In the genomic region with DNA sequence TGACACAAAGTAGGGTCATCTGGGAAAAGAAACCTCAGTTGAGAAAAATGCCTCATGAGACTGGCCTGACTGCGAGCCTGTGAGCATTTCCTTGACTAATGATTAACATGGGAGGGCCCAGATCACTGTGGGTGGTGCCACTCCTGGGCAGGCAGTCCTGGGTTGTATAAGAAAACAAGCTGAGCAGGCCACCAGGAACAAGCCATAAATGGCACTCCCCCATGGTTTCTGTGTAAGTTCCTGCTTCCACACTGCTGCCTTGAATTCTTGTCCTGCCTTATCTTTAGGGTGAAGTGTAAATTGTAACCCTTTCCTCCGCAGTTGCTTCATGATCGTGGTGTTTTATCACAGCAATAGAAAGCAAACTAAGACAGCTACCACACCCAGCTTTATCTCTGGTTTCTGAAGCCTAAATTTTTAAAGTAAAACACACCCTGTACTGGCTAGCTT, we compare ENCODE assay signal across 10 mouse cellular contexts. TPM values are rescaled to one million over a fixed set of nuclear protein-coding genes. Genes with fewer than 3 reads are reported as not detected.
DNase-seq lines count a peak whose midpoint lies in the region; ATAC-seq and TF ChIP-seq lines count a peak whose summit lies in the region.
"Had no signal": no experiment of that assay in that cellular context is flagged by ENCODE, and none has a peak within 500 bp of the region (broad histone marks: within the 10 kb centered on the region; RNA-seq: fewer than 3 reads in every experiment).

No protein-coding gene starts in this region.

- peak overlapping the region; percentile 41 to 59 for H3K4me3 ChIP-seq in MEL (ENCODE audit: control insufficient read depth in 1 of 2, insufficient read depth in 1 of 2, low read depth in 2 of 2, low read length in 2 of 2)
- H3K4me3 ChIP-seq in bone marrow, adult 2 months (replicated peaks; ENCODE audit: control insufficient read depth, low read depth, low read length), result no peak overlapping the region
- no peak overlapping the region for H3K4me3 ChIP-seq in neural tube, embryonic 15.5 days (replicated peaks)
- H3K4me3 ChIP-seq: limb, embryonic 13.5 days had no signal

- peak; percentile 97 for DNase-seq in MEL (ENCODE audit: low read depth, low spot score)
- peak; percentile 76 for DNase-seq in kidney, postnatal 10 days
- peak; percentile 89 for DNase-seq in lung, postnatal 36 days
- DNase-seq in right cerebral cortex, postnatal 10 days (ENCODE audit: low spot score in 2 of 2), result no peak
- DNase-seq in embryo, embryonic 9.5 days (ENCODE audit: extremely low spot score), result no peak
- DNase-seq in adrenal gland, adult 18-20 months (ENCODE audit: low spot score in 2 of 2), result no peak

- no peaks in the 10 kb centered on the region for H3K9me3 ChIP-seq in MEL (replicated peaks; ENCODE audit: insufficient read depth, low read length)
- H3K9me3 ChIP-seq in neural tube, embryonic 15.5 days (replicated peaks), result no peaks in the 10 kb centered on the region
- H3K9me3 ChIP-seq: limb, embryonic 13.5 days had no signal

- TF ChIP-seq EP300 in MEL (IDR thresholded peaks at IDR 0.05; ENCODE audit: low read depth in 1 of 2, low read length in 2 of 2), result peak; percentile 90 to 95

- H3K4me2 ChIP-seq in neural tube, embryonic 15.5 days, result no peak overlapping the region
- H3K4me2 ChIP-seq: limb, embryonic 13.5 days had no signal

- H3K9ac ChIP-seq in MEL (ENCODE audit: control insufficient read depth, low read depth, low read length, poor library complexity, severe bottlenecking), result peak overlapping the region; percentile 76
- H3K9ac ChIP-seq in neural tube, embryonic 15.5 days (replicated peaks), result no peak overlapping the region
- H3K9ac ChIP-seq: limb, embryonic 13.5 days had no signal

- no peak for TF ChIP-seq CTCF in MEL (IDR thresholded peaks at IDR 0.05 in 2 of 3, conservative IDR thresholded peaks at IDR 0.05 in 1 of 3; ENCODE audit: control insufficient read depth in 1 of 3, insufficient read depth in 1 of 3, low read depth in 2 of 3, low read length in 3 of 3, poor library complexity in 1 of 3, severe bottlenecking in 1 of 3)
- no peak for TF ChIP-seq CTCF in bone marrow, adult 2 months (IDR thresholded peaks at IDR 0.05; ENCODE audit: control insufficient read depth, insufficient read depth, low read length)

- H3K27ac ChIP-seq in MEL (ENCODE audit: control insufficient read depth, low read depth, low read length), result peak overlapping the region; percentile 98
- peak overlapping the region; percentile 78 for H3K27ac ChIP-seq in bone marrow, adult 2 months (ENCODE audit: control insufficient read depth, insufficient read depth, low read depth, low read length, poor library complexity)
- H3K27ac ChIP-seq in neural tube, embryonic 15.5 days (replicated peaks), result no peak overlapping the region
- H3K27ac ChIP-seq: limb, embryonic 13.5 days had no signal

- TF ChIP-seq POLR2A in MEL (IDR thresholded peaks at IDR 0.05; ENCODE audit: control insufficient read depth in 1 of 2, insufficient read depth in 1 of 2, low read depth in 1 of 2, low read length in 2 of 2, poor library complexity in 1 of 2), result peak; percentile 49 to 86; a peak in 3 of 4 replicates
- no peak for TF ChIP-seq POLR2A in bone marrow, adult 2 months (IDR thresholded peaks at IDR 0.05; ENCODE audit: borderline replicate concordance, control insufficient read depth, low read depth, low read length)

- no peak for TF ChIP-seq RAD21 in MEL (IDR thresholded peaks at IDR 0.05; ENCODE audit: low read depth, low read length)

- H3K4me1 ChIP-seq in MEL (ENCODE audit: control insufficient read depth in 1 of 2, insufficient read depth in 2 of 2, low read length in 2 of 2), result peaks cover 34 to 43% of the 10 kb centered on the region in 2 experiments
- no peaks in the 10 kb centered on the region; the same call in 1 of the 2 replicates for H3K4me1 ChIP-seq in bone marrow, adult 2 months (ENCODE audit: control insufficient read depth, insufficient read depth, low read length)
- peaks cover 3% of the 10 kb centered on the region for H3K4me1 ChIP-seq in neural tube, embryonic 15.5 days
- H3K4me1 ChIP-seq: limb, embryonic 13.5 days had no signal

- WGBS in bone marrow, adult 2 months, result 42% methylated on average over 3 of the region's 3 CpGs
- 11% methylated on average over 3 of the region's 3 CpGs for WGBS in neural tube, embryonic 15.5 days

- H3K36me3 ChIP-seq in MEL (ENCODE audit: control insufficient read depth in 1 of 2, insufficient read depth in 2 of 2, low read length in 2 of 2), result peaks cover 0 to 52% of the 10 kb centered on the region in 2 experiments; a peak in 2 of 4 replicates
- H3K36me3 ChIP-seq in neural tube, embryonic 15.5 days, result no peaks in the 10 kb centered on the region
- H3K36me3 ChIP-seq: limb, embryonic 13.5 days had no signal

- no peaks in the 10 kb centered on the region for H3K27me3 ChIP-seq in MEL (ENCODE audit: control insufficient read depth in 1 of 2, insufficient read depth in 2 of 2, low read length in 2 of 2)
- H3K27me3 ChIP-seq in neural tube, embryonic 15.5 days (replicated peaks), result no peaks in the 10 kb centered on the region

- H3K79me2 ChIP-seq in MEL (ENCODE audit: control insufficient read depth, insufficient read depth, low read length, poor library complexity), result peaks cover 5% of the 10 kb centered on the region

- ATAC-seq in neural tube, embryonic 15.5 days (ENCODE audit: low FRiP score), result no peak

TF ChIP-seq in MEL, 35 proteins besides CTCF, POLR2A, EP300 and RAD21 (continues in another document):
- TF ChIP-seq BHLHE40 (IDR thresholded peaks at IDR 0.05; ENCODE audit: borderline replicate concordance, low read depth, low read length), result no peak
- peak; percentile 37; the same call in 1 of the 2 replicates for TF ChIP-seq MAFK (IDR thresholded peaks at IDR 0.05; ENCODE audit: borderline replicate concordance, low read depth, low read length)
- no peak for TF ChIP-seq UBTF (IDR thresholded peaks at IDR 0.05; ENCODE audit: borderline replicate concordance, insufficient read depth, low read depth, low read length)
- peak; percentile 95 for TF ChIP-seq ETS1 (IDR thresholded peaks at IDR 0.05; ENCODE audit: low read depth, low read length)
- peak; percentile 94 for TF ChIP-seq MYC (IDR thresholded peaks at IDR 0.05; ENCODE audit: low read depth, low read length)
- TF ChIP-seq CHD1 (IDR thresholded peaks at IDR 0.05; ENCODE audit: low read depth, low read length), result peak; percentile 93
- TF ChIP-seq TAL1 (IDR thresholded peaks at IDR 0.05; ENCODE audit: low read length), result no peak
- no peak for TF ChIP-seq CHD2 (IDR thresholded peaks at IDR 0.05; ENCODE audit: low read length)
- TF ChIP-seq TCF12 (IDR thresholded peaks at IDR 0.05; ENCODE audit: low read depth, low read length), result peak; percentile 89
- peak; percentile 67; the same call in 1 of the 2 replicates for TF ChIP-seq ZMIZ1 (IDR thresholded peaks at IDR 0.05; ENCODE audit: low read depth, low read length)
- TF ChIP-seq NELFE (IDR thresholded peaks at IDR 0.05; ENCODE audit: low read depth, low read length), result peak; percentile 81
- TF ChIP-seq GABPA (IDR thresholded peaks at IDR 0.05; ENCODE audit: low read depth, low read length), result no peak
- peak; percentile 78 for TF ChIP-seq MAX (IDR thresholded peaks at IDR 0.05; ENCODE audit: low read length)
- no peak for TF ChIP-seq POLR2AphosphoS5 (IDR thresholded peaks at IDR 0.05; ENCODE audit: borderline replicate concordance, low read depth, low read length)
- no peak for TF ChIP-seq KAT2A (conservative IDR thresholded peaks at IDR 0.05; ENCODE audit: low read depth, low read length)
- 0 out of 2 replicates have a peak, but pooled peaks have one; percentile 18 for TF ChIP-seq USF1 (IDR thresholded peaks at IDR 0.05; ENCODE audit: low read depth, low read length)
- no peak for TF ChIP-seq POLR2AphosphoS2 (IDR thresholded peaks at IDR 0.05; ENCODE audit: low read length)
- TF ChIP-seq ELF1 (IDR thresholded peaks at IDR 0.05; ENCODE audit: low read depth, low read length), result peak; percentile 72
- TF ChIP-seq ZNF384 (IDR thresholded peaks at IDR 0.05; ENCODE audit: low read depth, low read length), result no peak
- no peak for TF ChIP-seq USF2 (IDR thresholded peaks at IDR 0.05; ENCODE audit: borderline replicate concordance in 1 of 2, insufficient read depth in 1 of 2, low read depth in 1 of 2, low read length in 2 of 2)
- no peak for TF ChIP-seq MEF2A (IDR thresholded peaks at IDR 0.05; ENCODE audit: extremely low read depth, insufficient replicate concordance, low read depth, low read length, poor library complexity, severe bottlenecking)
- TF ChIP-seq MAZ (IDR thresholded peaks at IDR 0.05; ENCODE audit: low read depth, low read length), result peak; percentile 90
- TF ChIP-seq GATA1 (IDR thresholded peaks at IDR 0.05; ENCODE audit: low read depth, low read length), result peak; percentile 99
- no peak for TF ChIP-seq NRF1 (IDR thresholded peaks at IDR 0.05; ENCODE audit: insufficient read depth, low read depth, low read length, poor library complexity, severe bottlenecking)
- peak; percentile 66; the same call in 1 of the 2 replicates for TF ChIP-seq JUND (IDR thresholded peaks at IDR 0.05; ENCODE audit: low read depth, low read length)
- peak; percentile 84 for TF ChIP-seq RCOR1 (IDR thresholded peaks at IDR 0.05; ENCODE audit: low read depth, low read length)
- TF ChIP-seq ZC3H11A (IDR thresholded peaks at IDR 0.05; ENCODE audit: low read depth, low read length), result no peak
- TF ChIP-seq HCFC1 (IDR thresholded peaks at IDR 0.05; ENCODE audit: low read depth, low read length), result peak; percentile 78
- peak; percentile 100 for TF ChIP-seq SIN3A (IDR thresholded peaks at IDR 0.05; ENCODE audit: low read length)

RNA-seq across cellular contexts. Expression of gene Myo1d, which starts 4.5 kb away (rescaled TPM):
- 15.9 and 20.2 TPM in 2 replicates for total RNA-seq in MEL (2012; rRNA removed)
- 10 to 100 TPM; 41.7 to 81.1 TPM for polyA plus RNA-seq in MEL (2012; ENCODE audit: insufficient read depth in 1 of 2, insufficient read length in 2 of 2, low read depth in 1 of 2, low replicate concordance in 2 of 2, missing spikeins in 1 of 2)
- polyA plus RNA-seq in bone marrow, adult 2 months (2011; ENCODE audit: insufficient read depth, insufficient read length, low replicate concordance, missing spikeins), result 4.5 and 6.4 TPM in 2 replicates
- 2.6 and 6.9 TPM in 2 replicates for polyA plus RNA-seq in neural tube, embryonic 15.5 days (2015; fragmentation: Nextera tagmentation; extraction: Ambion mirVana)
- total RNA-seq in adrenal gland, adult 18-20 months (2021), result 10 to 100 TPM; 41.4 to 97.0 TPM

RNA-seq across cellular contexts. Expression of gene Tmem98, which starts 25.7 kb away (rescaled TPM):
- total RNA-seq in MEL (2012; rRNA removed), result 21.5 and 23.3 TPM in 2 replicates
- polyA plus RNA-seq in MEL (2012; ENCODE audit: insufficient read depth in 1 of 2, insufficient read length in 2 of 2, low read depth in 1 of 2, low replicate concordance in 2 of 2, missing spikeins in 1 of 2), result 10 to 100 TPM in 1 of 2 experiments, not detected in 1; 33.5 TPM
- polyA plus RNA-seq in bone marrow, adult 2 months (2011; ENCODE audit: insufficient read depth, insufficient read length, low replicate concordance, missing spikeins), result 0.92 and 3.6 TPM in 2 replicates
- 14.4 and 28.2 TPM in 2 replicates for polyA plus RNA-seq in neural tube, embryonic 15.5 days (2015; fragmentation: Nextera tagmentation; extraction: Ambion mirVana)
- 10 to 100 TPM; 23.5 to 71.9 TPM for total RNA-seq in adrenal gland, adult 18-20 months (2021)
- total RNA-seq: neutrophil, adult 5-6 weeks had no signal

Comparison
In these comparisons a context has a peak if more than half of its experiments do, and no peak if none do; other contexts are left out.
1. DNase-seq: peak in MEL (single experiment), kidney, postnatal 10 days (single experiment) and lung, postnatal 36 days (single experiment); none in right cerebral cortex, postnatal 10 days (0 of 2), embryo, embryonic 9.5 days (single experiment) and adrenal gland, adult 18-20 months (0 of 2).
2. H3K4me3 ChIP-seq: peak in MEL (2 of 2); none in bone marrow, adult 2 months (single experiment) and neural tube, embryonic 15.5 days (single experiment).